In genomic region chr5:4986181-4986580, GRCm38 (mm10) we compare ENCODE assay signal across 29 mouse cellular contexts.
"Had no signal": no experiment of that assay in that cellular context is flagged by ENCODE, and none has a peak within 500 bp of the region (broad histone marks: within the 10 kb centered on the region; RNA-seq: fewer than 3 reads in every experiment).

No protein-coding gene starts in this region.

- H3K4me2 ChIP-seq: embryonic facial prominence, embryonic 12.5 days; embryonic facial prominence, embryonic 13.5 days; embryonic facial prominence, embryonic 15.5 days; forebrain, embryonic 12.5 days; forebrain, embryonic 13.5 days; forebrain, embryonic 15.5 days had no signal

- H3K4me3 ChIP-seq: embryonic facial prominence, embryonic 10.5 days; embryonic facial prominence, embryonic 12.5 days; embryonic facial prominence, embryonic 13.5 days; embryonic facial prominence, embryonic 15.5 days; erythroblast, embryonic 14.5 days; forebrain, embryonic 10.5 days; forebrain, embryonic 12.5 days; forebrain, embryonic 13.5 days; forebrain, embryonic 15.5 days; gastrocnemius, adult 2 months; heart, adult 2 months had no signal

- DNase-seq: cerebellum, adult 18-20 months; cerebellum, adult 2 months; cerebellum, adult 8-10 months; cerebellum, adult 9-10 months; cerebellum, adult 9-11 months; cerebellum, postnatal 10 days; cerebellum, postnatal 14 days; cerebellum, postnatal 25 days; cerebellum, postnatal 36 days; embryo, embryonic 11 days; forebrain, postnatal 0 days; gastrocnemius, adult 2 months; gastrocnemius, postnatal 10 days; gastrocnemius, postnatal 14 days; gastrocnemius, postnatal 25 days; gastrocnemius, postnatal 36 days; heart, adult 11 months; heart, adult 18-20 months; heart, adult 2 months had no signal

- H3K27me3 ChIP-seq: embryonic facial prominence, embryonic 12.5 days; embryonic facial prominence, embryonic 13.5 days; embryonic facial prominence, embryonic 15.5 days; forebrain, embryonic 12.5 days; forebrain, embryonic 13.5 days; forebrain, embryonic 15.5 days had no signal

- ATAC-seq: forebrain, embryonic 13.5 days; forebrain, embryonic 15.5 days; forebrain, embryonic 16.5 days; forebrain, postnatal 0 days had no signal

- H3K9ac ChIP-seq: embryonic facial prominence, embryonic 12.5 days; embryonic facial prominence, embryonic 13.5 days; embryonic facial prominence, embryonic 15.5 days; forebrain, embryonic 12.5 days; forebrain, embryonic 13.5 days; forebrain, embryonic 15.5 days; forebrain, postnatal 0 days had no signal

- H3K27ac ChIP-seq: embryonic facial prominence, embryonic 10.5 days; embryonic facial prominence, embryonic 12.5 days; embryonic facial prominence, embryonic 13.5 days; embryonic facial prominence, embryonic 15.5 days; forebrain, embryonic 10.5 days; forebrain, embryonic 12.5 days; forebrain, embryonic 13.5 days; forebrain, embryonic 15.5 days; gastrocnemius, adult 2 months; heart, adult 2 months had no signal

- H3K9me3 ChIP-seq: embryonic facial prominence, embryonic 10.5 days; embryonic facial prominence, embryonic 12.5 days; embryonic facial prominence, embryonic 13.5 days; embryonic facial prominence, embryonic 15.5 days; forebrain, embryonic 10.5 days; forebrain, embryonic 12.5 days; forebrain, embryonic 13.5 days; forebrain, embryonic 15.5 days had no signal

- H3K36me3 ChIP-seq: embryonic facial prominence, embryonic 10.5 days; embryonic facial prominence, embryonic 12.5 days; embryonic facial prominence, embryonic 13.5 days; embryonic facial prominence, embryonic 15.5 days; forebrain, embryonic 10.5 days; forebrain, embryonic 12.5 days; forebrain, embryonic 15.5 days had no signal
